Mouse (Mus musculus): ENCODE results near the gene Trio. TPM values are rescaled to one million over a fixed set of nuclear protein-coding genes. Genes with fewer than 3 reads are reported as not detected.

Trio gene
- polyA plus RNA-seq, 1 experiment from 2014 or later = 2.8 TPM

DNA sequence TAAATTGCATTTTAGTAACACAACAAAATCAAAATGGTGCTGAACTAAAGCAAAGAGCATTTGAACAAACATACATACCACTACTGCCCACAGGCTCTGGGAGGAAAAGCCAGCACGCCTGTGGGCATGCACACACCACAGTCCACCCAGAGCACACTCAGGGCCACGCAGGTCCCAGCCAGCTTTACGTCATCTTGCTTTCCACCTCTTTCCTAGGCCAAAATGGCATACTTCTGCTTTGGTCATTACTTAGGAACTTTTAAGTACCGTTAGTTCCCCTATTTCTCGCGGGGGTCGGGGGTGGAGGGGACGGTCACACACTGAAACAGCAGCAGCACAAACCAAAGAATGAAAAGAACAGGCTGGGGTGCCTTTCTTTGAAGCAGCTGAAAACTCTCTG is 242.6 kb downstream of the Trio start:
- no peaks in the 10 kb centered on the region for H3K9me3 ChIP-seq (replicated peaks)
- no peaks in the 10 kb centered on the region for H3K36me3 ChIP-seq (replicated peaks)
- peak overlapping the region; percentile 40 for H3K4me2 ChIP-seq
- peak overlapping the region; percentile 7; the same call in 1 of the 2 replicates for H3K4me3 ChIP-seq (replicated peaks)
- peaks cover 9% of the 10 kb centered on the region for H3K4me1 ChIP-seq (replicated peaks)
- H3K9ac ChIP-seq = no peak overlapping the region
- no peak; the same call in 1 of the 2 replicates for ATAC-seq (ENCODE audit: insufficient read depth)
- peak overlapping the region; percentile 64 for H3K27ac ChIP-seq (replicated peaks)
- H3K27me3 ChIP-seq = no peaks in the 10 kb centered on the region; the same call in 1 of the 2 replicates
- 16% methylated on average over 8 of the region's 8 CpGs for WGBS (ENCODE audit: insufficient replicate concordance)

DNA sequence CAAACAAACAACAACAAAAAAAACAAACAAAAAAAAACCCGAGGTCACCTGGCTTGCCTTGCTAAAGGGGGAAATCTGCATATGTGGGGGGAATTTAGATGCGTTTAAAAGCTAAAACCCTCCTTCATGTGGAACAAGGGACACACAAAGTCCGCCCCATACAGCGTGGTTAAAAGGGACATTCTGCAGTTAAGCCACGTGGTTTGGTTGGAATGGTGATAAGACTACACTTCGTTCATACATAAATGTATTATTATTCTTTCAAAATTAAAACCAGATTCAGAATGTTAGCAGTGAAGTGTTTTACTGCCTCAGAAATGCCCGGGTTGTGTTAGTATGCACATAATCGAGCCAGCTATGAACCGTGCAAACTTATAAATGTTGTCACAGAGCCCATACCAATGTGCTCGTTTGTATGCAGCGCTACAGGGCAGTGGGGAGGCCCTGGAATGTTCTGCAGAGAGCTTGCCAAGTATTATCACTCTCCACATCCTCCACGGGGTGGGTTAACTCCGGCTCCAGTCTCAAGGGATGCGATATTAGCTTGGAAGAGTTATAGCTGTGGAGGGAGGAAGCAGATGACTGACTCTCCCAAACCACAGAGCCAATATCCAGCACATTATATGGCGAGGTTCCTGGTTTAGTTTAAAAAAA is 243.1 kb downstream of the Trio start:
- Histone ChIP-seq H3K27me3 (no peaks in the 10 kb centered on the region; the same call in 1 of the 2 replicates), H3K9ac (no peak overlapping the region), H3K27ac (replicated peaks) (no peak overlapping the region), H3K9me3 (replicated peaks) (no peaks in the 10 kb centered on the region), H3K4me3 (replicated peaks) (no peak overlapping the region), H3K4me2 (no peak overlapping the region), H3K4me1 (replicated peaks) (peaks cover 9% of the 10 kb centered on the region), H3K36me3 (replicated peaks) (no peaks in the 10 kb centered on the region)
- 36% methylated on average over 15 of the region's 15 CpGs for WGBS (ENCODE audit: insufficient replicate concordance)
- no peak for ATAC-seq (ENCODE audit: insufficient read depth)

DNA sequence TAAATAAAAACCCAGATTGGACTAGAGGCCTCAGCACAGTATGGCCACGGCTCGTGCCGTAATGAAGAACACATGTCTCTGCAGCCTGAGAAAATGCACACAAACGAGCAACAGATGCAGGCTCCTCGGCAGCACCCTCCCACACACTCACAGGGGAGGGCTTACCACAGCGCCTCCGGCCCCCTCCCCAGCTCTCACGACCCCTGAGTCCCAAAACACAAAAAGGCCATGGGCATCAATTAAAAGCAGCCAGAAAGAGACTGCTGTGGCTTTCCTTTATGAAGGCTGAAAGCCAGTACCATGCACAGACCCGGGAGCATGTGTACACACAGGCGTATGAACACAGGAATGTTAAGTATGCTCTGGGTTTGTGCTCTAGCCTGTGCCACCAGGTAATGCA is 245.8 kb downstream of the Trio start:
- no peak overlapping the region for H3K4me2 ChIP-seq
- H3K9ac ChIP-seq = no peak overlapping the region
- WGBS (ENCODE audit: insufficient replicate concordance) = 63% methylated on average over 10 of the region's 10 CpGs
- peaks cover 9% of the 10 kb centered on the region for H3K4me1 ChIP-seq (replicated peaks)
- no peaks in the 10 kb centered on the region for H3K36me3 ChIP-seq (replicated peaks)
- no peak overlapping the region for H3K4me3 ChIP-seq (replicated peaks)
- no peaks in the 10 kb centered on the region; the same call in 1 of the 2 replicates for H3K27me3 ChIP-seq
- no peak overlapping the region for H3K27ac ChIP-seq (replicated peaks)
- no peak for ATAC-seq (ENCODE audit: insufficient read depth)
- no peaks in the 10 kb centered on the region for H3K9me3 ChIP-seq (replicated peaks)

DNA sequence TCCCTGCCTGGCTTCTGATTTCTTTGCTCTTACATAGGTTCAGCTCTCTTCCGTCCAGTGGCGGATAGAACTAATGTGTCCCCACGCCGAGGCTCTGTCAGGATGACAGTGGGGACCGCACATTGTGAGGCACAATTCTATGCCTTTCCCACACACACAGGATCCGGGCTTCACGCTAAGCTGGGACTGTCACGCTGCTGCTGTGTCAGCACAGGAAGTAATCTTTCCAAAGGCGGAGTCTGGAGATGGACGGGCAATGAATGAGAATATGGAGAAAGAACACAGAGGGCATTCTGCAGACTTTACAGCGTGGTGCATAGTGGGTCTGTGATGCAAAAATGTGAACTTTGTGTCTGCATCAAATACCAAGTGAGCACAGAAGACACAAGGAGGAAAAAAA is 246.2 kb downstream of the Trio start:
- H3K27me3 ChIP-seq = no peaks in the 10 kb centered on the region; the same call in 1 of the 2 replicates
- peaks cover 8% of the 10 kb centered on the region for H3K4me1 ChIP-seq (replicated peaks)
- 63% methylated on average over 11 of the region's 11 CpGs for WGBS (ENCODE audit: insufficient replicate concordance)
- H3K9ac ChIP-seq = no peak overlapping the region
- H3K27ac ChIP-seq (replicated peaks) = 0 out of 2 replicates have a peak overlapping the region, but pooled peaks have one; percentile 4
- no peaks in the 10 kb centered on the region for H3K36me3 ChIP-seq (replicated peaks)
- H3K4me3 ChIP-seq (replicated peaks) = no peak overlapping the region
- no peak for ATAC-seq (ENCODE audit: insufficient read depth)
- no peaks in the 10 kb centered on the region for H3K9me3 ChIP-seq (replicated peaks)
- H3K4me2 ChIP-seq = no peak overlapping the region

DNA sequence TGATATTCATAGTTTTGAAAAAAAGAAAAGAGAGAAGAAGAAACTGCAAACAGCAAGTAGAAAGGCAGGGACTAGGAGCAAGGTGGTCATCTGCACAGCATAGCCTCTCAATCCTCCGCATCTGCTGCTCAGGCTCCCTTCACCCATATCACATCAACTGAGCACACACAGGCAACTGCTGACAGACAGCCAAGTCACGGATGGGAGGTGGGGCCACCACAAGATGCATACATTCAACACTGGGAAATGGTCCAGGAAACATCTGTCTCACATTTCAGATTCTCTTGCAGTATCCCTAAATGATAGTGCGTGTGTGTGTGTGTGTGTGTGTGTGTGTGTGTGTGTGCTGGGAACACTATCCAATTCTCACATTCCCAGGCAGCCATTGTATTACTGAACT is 247.4 kb downstream of the Trio start:
- WGBS (ENCODE audit: insufficient replicate concordance) = 39% methylated on average over 3 of the region's 3 CpGs
- Histone ChIP-seq H3K27ac (replicated peaks) (no peak overlapping the region; the same call in 1 of the 2 replicates), H3K9me3 (replicated peaks) (no peaks in the 10 kb centered on the region), H3K4me2 (no peak overlapping the region), H3K4me3 (replicated peaks) (no peak overlapping the region), H3K36me3 (replicated peaks) (no peaks in the 10 kb centered on the region), H3K4me1 (replicated peaks) (peaks cover 3% of the 10 kb centered on the region), H3K27me3 (no peaks in the 10 kb centered on the region), H3K9ac (no peak overlapping the region)
- no peak for ATAC-seq (ENCODE audit: insufficient read depth)

DNA sequence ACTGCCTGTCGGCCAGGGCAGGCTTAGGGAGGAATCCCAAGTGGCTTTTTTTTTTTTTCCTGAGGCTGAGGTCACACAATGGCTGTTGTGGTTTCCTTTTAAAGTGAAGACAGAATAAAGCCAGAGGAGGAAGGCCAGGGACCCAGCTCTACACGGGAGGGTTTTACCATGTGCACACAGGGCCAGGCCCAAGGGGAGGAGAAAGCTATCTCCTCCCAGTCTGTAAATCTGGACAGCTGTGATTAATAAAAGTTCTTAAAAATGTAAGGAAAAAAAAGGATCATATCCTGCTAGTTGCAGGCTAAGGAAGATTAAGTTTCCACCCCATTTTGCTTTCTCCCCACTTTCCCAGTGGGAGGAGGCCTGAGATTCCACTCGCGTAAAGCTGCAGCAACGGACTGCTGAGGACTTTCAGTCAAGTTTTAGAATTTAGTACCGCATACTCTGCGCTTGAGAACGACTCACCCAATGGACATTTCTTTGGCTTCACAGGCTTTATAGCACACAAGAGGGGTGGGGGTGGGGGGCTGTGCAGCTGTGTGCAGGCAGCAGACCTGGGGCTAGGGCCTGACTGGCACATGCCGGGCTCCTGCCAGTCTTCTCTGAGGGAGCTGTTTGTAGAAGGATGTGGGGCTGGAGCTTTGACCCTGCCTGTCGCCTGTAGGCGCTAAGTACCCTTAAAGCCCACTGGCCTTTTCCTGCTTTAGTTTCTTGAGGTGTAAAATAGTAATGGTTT is 248.0 kb downstream of the Trio start:
- H3K4me2 ChIP-seq = no peak overlapping the region
- H3K36me3 ChIP-seq (replicated peaks) = 0 out of 2 replicates have a peak, but pooled peaks cover 3% of the 10 kb centered on the region
- WGBS (ENCODE audit: insufficient replicate concordance) = 55% methylated on average over 11 of the region's 11 CpGs
- no peak overlapping the region for H3K4me3 ChIP-seq (replicated peaks)
- no peaks in the 10 kb centered on the region for H3K27me3 ChIP-seq
- H3K9me3 ChIP-seq (replicated peaks) = no peaks in the 10 kb centered on the region
- no peak overlapping the region for H3K9ac ChIP-seq
- H3K27ac ChIP-seq (replicated peaks) = no peak overlapping the region
- no peak for ATAC-seq (ENCODE audit: insufficient read depth)
- no peaks in the 10 kb centered on the region for H3K4me1 ChIP-seq (replicated peaks)

DNA sequence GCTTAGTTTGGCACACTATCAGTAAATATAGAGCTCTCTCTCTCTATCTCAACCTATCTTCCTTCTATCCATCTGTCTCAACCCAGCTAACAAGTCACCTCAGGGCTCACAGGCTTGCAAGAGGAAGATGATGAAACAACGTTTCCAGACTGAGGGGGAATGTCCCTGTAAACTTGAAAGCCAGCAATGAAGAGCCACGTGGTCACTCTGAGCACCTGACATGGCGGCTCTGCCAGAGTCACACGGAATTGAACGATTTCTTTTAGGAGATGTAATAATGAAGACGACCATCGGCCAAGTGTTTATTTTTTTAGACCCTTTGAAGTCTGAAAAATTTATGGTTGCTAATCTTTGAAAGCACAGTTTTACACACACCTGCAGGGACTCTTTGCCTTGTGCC is 251.2 kb downstream of the Trio start:
- H3K27ac ChIP-seq (replicated peaks) = no peak overlapping the region
- H3K9me3 ChIP-seq (replicated peaks) = no peaks in the 10 kb centered on the region
- no peak overlapping the region for H3K4me3 ChIP-seq (replicated peaks)
- no peaks in the 10 kb centered on the region for H3K4me1 ChIP-seq (replicated peaks)
- no peak overlapping the region for H3K4me2 ChIP-seq
- peaks cover 9% of the 10 kb centered on the region; the same call in 1 of the 2 replicates for H3K36me3 ChIP-seq (replicated peaks)
- H3K27me3 ChIP-seq = no peaks in the 10 kb centered on the region
- WGBS (ENCODE audit: insufficient replicate concordance) = 57% methylated on average over 7 of the region's 7 CpGs
- H3K9ac ChIP-seq = no peak overlapping the region
- no peak for ATAC-seq (ENCODE audit: insufficient read depth)

DNA sequence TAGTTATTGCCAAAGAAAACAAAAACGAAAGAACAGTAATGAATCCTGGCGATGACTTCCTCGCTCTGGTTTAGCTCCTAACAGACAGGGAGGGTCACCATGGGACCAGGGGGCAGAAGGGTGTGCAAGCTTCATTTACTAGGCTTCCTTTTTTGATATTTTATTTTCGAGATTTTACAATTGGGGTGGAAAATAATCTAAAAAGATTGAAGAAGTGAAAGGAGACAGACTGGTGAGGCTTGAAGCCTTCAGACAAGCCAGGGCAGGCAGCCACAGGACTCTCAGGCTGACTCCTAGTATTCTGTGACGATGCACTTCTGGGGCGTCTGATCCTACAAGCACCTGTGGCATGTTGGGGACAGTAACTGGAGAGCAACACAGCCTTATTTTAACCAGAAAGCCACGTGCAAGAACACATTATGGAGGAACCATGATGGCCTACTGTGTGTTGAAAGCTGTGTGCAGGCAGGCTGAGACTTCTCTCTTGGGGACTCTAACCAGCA is 253.5 kb downstream of the Trio start:
- Histone ChIP-seq H3K27me3 (no peaks in the 10 kb centered on the region), H3K27ac (replicated peaks) (no peak overlapping the region), H3K9ac (no peak overlapping the region), H3K4me3 (replicated peaks) (no peak overlapping the region), H3K4me1 (replicated peaks) (no peaks in the 10 kb centered on the region), H3K9me3 (replicated peaks) (no peaks in the 10 kb centered on the region), H3K4me2 (no peak overlapping the region), H3K36me3 (replicated peaks) (peaks cover 18% of the 10 kb centered on the region; the same call in 1 of the 2 replicates)
- WGBS (ENCODE audit: insufficient replicate concordance) = 64% methylated on average over 7 of the region's 7 CpGs
- no peak for ATAC-seq (ENCODE audit: insufficient read depth)

DNA sequence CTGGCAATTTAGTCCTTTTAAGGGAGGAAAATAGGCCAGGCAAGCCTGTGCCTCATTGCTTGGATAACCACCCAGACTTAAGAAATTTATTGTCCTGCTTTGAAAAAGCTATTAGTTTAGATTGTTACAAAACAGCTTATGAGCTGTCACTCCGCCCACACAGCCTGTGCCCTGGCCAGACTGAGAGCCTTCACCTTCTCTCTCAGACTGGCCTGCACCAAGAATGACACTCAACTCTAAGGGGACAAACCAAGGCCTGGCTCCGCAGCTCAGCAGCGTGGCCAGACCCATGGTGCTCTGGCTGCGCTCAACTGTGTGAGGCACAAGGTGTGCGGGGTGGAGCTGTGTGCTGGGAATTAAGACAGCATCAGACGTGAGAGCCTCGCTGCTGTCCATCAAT is 254.1 kb downstream of the Trio start:
- 78% methylated on average over 7 of the region's 7 CpGs for WGBS (ENCODE audit: insufficient replicate concordance)
- H3K36me3 ChIP-seq (replicated peaks) = peaks cover 18% of the 10 kb centered on the region; the same call in 1 of the 2 replicates
- no peaks in the 10 kb centered on the region for H3K4me1 ChIP-seq (replicated peaks)
- no peaks in the 10 kb centered on the region for H3K27me3 ChIP-seq
- H3K9me3 ChIP-seq (replicated peaks) = no peaks in the 10 kb centered on the region
- no peak overlapping the region for H3K9ac ChIP-seq
- no peak for ATAC-seq (ENCODE audit: insufficient read depth)
- no peak overlapping the region for H3K4me2 ChIP-seq
- no peak overlapping the region for H3K27ac ChIP-seq (replicated peaks)
- no peak overlapping the region for H3K4me3 ChIP-seq (replicated peaks)

DNA sequence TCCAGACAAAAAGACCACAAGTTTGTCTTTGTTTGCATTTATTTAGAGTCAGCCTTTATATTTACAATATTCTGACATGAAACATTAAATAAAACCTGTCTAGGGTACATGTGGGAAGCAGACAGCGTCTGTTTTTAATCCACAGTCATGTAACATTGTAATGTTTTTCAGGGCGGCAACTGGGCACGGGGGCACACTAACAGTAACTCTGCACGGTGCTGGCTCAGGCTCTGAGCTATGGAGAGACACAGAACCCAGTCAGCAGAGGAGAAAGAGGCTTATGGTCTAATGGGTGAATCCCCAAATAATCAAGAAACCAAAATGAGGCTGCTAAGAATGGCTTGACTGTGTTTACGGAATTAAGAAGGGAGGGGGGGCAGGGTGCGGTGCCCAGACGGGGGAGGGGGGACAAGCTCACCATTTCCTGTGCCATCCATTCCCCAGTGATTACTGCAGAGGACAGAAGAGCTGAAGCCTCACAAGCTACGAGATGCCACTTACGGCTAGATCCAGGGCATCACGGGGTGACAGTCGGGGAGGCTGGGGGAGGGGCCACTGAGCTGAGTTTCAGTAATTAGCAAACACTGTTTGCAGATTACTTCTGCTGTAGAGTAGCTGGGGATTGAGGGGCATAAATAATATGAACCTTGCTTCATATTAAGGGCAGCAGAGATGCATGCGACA is 255.0 kb downstream of the Trio start:
- ATAC-seq (ENCODE audit: insufficient read depth) = no peak
- no peak overlapping the region for H3K27ac ChIP-seq (replicated peaks)
- H3K9me3 ChIP-seq (replicated peaks) = no peaks in the 10 kb centered on the region
- H3K9ac ChIP-seq = no peak overlapping the region
- H3K4me1 ChIP-seq (replicated peaks) = no peaks in the 10 kb centered on the region
- peaks cover 18% of the 10 kb centered on the region; the same call in 1 of the 2 replicates for H3K36me3 ChIP-seq (replicated peaks)
- 77% methylated on average over 12 of the region's 12 CpGs for WGBS (ENCODE audit: insufficient replicate concordance)
- H3K4me2 ChIP-seq = no peak overlapping the region
- H3K4me3 ChIP-seq (replicated peaks) = no peak overlapping the region
- H3K27me3 ChIP-seq = no peaks in the 10 kb centered on the region

DNA sequence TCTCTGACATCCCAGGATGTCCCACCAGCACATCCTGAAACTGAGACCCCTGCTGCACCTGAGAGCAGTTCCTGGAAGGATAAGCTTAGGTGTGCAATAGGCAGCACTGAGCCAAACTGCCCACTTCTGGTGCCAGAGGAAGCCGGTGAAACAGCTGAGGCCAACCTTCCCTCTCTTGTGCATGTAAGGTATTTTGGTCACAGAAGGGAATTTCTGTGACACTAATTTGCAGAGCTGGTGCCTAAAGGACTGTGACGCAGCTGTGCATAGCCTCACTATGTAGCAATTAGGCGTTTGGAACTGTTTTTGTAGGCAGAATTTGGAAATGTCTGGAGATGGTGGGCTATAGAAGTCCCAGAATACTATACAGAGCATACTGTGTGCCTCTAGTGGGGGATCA is 264.2 kb downstream of the Trio start:
- H3K9me3 ChIP-seq (replicated peaks) = no peaks in the 10 kb centered on the region
- peaks cover 11% of the 10 kb centered on the region; the same call in 1 of the 2 replicates for H3K36me3 ChIP-seq (replicated peaks)
- no peak overlapping the region for H3K9ac ChIP-seq
- H3K4me1 ChIP-seq (replicated peaks) = no peaks in the 10 kb centered on the region
- no peaks in the 10 kb centered on the region for H3K27me3 ChIP-seq
- no peak overlapping the region for H3K4me2 ChIP-seq
- H3K27ac ChIP-seq (replicated peaks) = no peak overlapping the region
- 69% methylated on average over 3 of the region's 3 CpGs for WGBS (ENCODE audit: insufficient replicate concordance)
- no peak for ATAC-seq (ENCODE audit: insufficient read depth)
- no peak overlapping the region for H3K4me3 ChIP-seq (replicated peaks)

Data from liver, embryonic 15.5 days (tissue).